Mouse (Mus musculus): ENCODE results near the gene Wwc2. TPM values are rescaled to one million over a fixed set of nuclear protein-coding genes. Genes with fewer than 3 reads are reported as not detected.

Gene Wwc2
- total and polyA plus RNA-seq, 2 experiments from 2014 or later: 5.3 to 11.2 TPM

- Histone ChIP-seq H3K27ac (no peak overlapping the region), H3K4me1 (ENCODE audit: insufficient read depth, low read length) (no peaks in the 10 kb centered on the region), H3K36me3 (ENCODE audit: insufficient read depth, low read length) (no peaks in the 10 kb centered on the region), H3K9me3 (ENCODE audit: low read length) (no peaks in the 10 kb centered on the region), H3K9ac (replicated peaks; ENCODE audit: low read length) (no peak overlapping the region), H3K4me3 (ENCODE audit: low read length) (no peak overlapping the region), H3K27me3 (ENCODE audit: insufficient read depth, low read length) (no peaks in the 10 kb centered on the region), H3K4me2 (ENCODE audit: low read depth, low read length) (0 out of 2 replicates have a peak overlapping the region, but pooled peaks have one; percentile 10)
- DNase-seq (ENCODE audit: low spot score) (no peak), ATAC-seq (no peak)
- no peak for TF ChIP-seq CTCF (IDR thresholded peaks at IDR 0.05; ENCODE audit: low read depth)
- 70% methylated on average over 25 of the region's 25 CpGs for WGBS
Observed at GRCm38 (mm10) chr8:47994618-47995274, 4.0 kb upstream of the Wwc2 start.

- under 1% methylated on average over 28 of the region's 45 CpGs for WGBS
- Histone ChIP-seq H3K27me3 (ENCODE audit: insufficient read depth, low read length) (no peaks in the 10 kb centered on the region), H3K4me2 (ENCODE audit: low read depth, low read length) (peak overlapping the region; percentile 92), H3K9ac (replicated peaks; ENCODE audit: low read length) (peak overlapping the region; percentile 93), H3K4me1 (ENCODE audit: insufficient read depth, low read length) (no peaks in the 10 kb centered on the region; the same call in 1 of the 2 replicates), H3K9me3 (ENCODE audit: low read length) (no peaks in the 10 kb centered on the region), H3K27ac (peak overlapping the region; percentile 80), H3K4me3 (ENCODE audit: low read length) (peak overlapping the region; percentile 87), H3K36me3 (ENCODE audit: insufficient read depth, low read length) (no peaks in the 10 kb centered on the region)
- TF ChIP-seq CTCF (IDR thresholded peaks at IDR 0.05; ENCODE audit: low read depth): peak; percentile 19; the same call in 1 of the 2 replicates
- ATAC-seq: peak; percentile 97
- peak; percentile 95 for DNase-seq (ENCODE audit: low spot score)
Observed at GRCm38 (mm10) chr8:47990386-47990772, 345 bp downstream of the Wwc2 start.

- ATAC-seq (peak; percentile 70), DNase-seq (ENCODE audit: low spot score) (peak; percentile 58)
- Histone ChIP-seq H3K4me1 (ENCODE audit: insufficient read depth, low read length) (no peaks in the 10 kb centered on the region; the same call in 1 of the 2 replicates), H3K4me3 (ENCODE audit: low read length) (peak overlapping the region; percentile 87), H3K9me3 (ENCODE audit: low read length) (no peaks in the 10 kb centered on the region), H3K9ac (replicated peaks; ENCODE audit: low read length) (peak overlapping the region; percentile 93), H3K27ac (peak overlapping the region; percentile 80), H3K36me3 (ENCODE audit: insufficient read depth, low read length) (no peaks in the 10 kb centered on the region), H3K4me2 (ENCODE audit: low read depth, low read length) (peak overlapping the region; percentile 92), H3K27me3 (ENCODE audit: insufficient read depth, low read length) (no peaks in the 10 kb centered on the region)
- no peak for TF ChIP-seq CTCF (IDR thresholded peaks at IDR 0.05; ENCODE audit: low read depth)
- under 1% methylated on average over 46 of the region's 66 CpGs for WGBS
Observed at GRCm38 (mm10) chr8:47989655-47990385, 904 bp downstream of the Wwc2 start.

- DNase-seq (ENCODE audit: low spot score) (no peak), ATAC-seq (no peak)
- no peaks in the 10 kb centered on the region; the same call in 1 of the 2 replicates for H3K4me1 ChIP-seq (ENCODE audit: insufficient read depth, low read length)
- TF ChIP-seq CTCF (IDR thresholded peaks at IDR 0.05; ENCODE audit: low read depth): no peak
- H3K4me3 ChIP-seq (ENCODE audit: low read length): peak overlapping the region; percentile 87
- 20% methylated on average over 8 of the region's 8 CpGs for WGBS
- no peaks in the 10 kb centered on the region for H3K9me3 ChIP-seq (ENCODE audit: low read length)
- H3K36me3 ChIP-seq (ENCODE audit: insufficient read depth, low read length): no peaks in the 10 kb centered on the region
- peak overlapping the region; percentile 92 for H3K4me2 ChIP-seq (ENCODE audit: low read depth, low read length)
- H3K9ac ChIP-seq (replicated peaks; ENCODE audit: low read length): peak overlapping the region; percentile 93
- H3K27ac ChIP-seq: no peak overlapping the region
- no peaks in the 10 kb centered on the region for H3K27me3 ChIP-seq (ENCODE audit: insufficient read depth, low read length)
Observed at GRCm38 (mm10) chr8:47989211-47989610, 1.5 kb downstream of the Wwc2 start.

- H3K9me3 ChIP-seq (ENCODE audit: low read length): no peaks in the 10 kb centered on the region
- no peak overlapping the region for H3K4me3 ChIP-seq (ENCODE audit: low read length)
- 0 out of 2 replicates have a peak overlapping the region, but pooled peaks have one; percentile 9 for H3K4me2 ChIP-seq (ENCODE audit: low read depth, low read length)
- no peaks in the 10 kb centered on the region for H3K36me3 ChIP-seq (ENCODE audit: insufficient read depth, low read length)
- no peak overlapping the region for H3K9ac ChIP-seq (replicated peaks; ENCODE audit: low read length)
- no peaks in the 10 kb centered on the region for H3K27me3 ChIP-seq (ENCODE audit: insufficient read depth, low read length)
- no peak for DNase-seq (ENCODE audit: low spot score)
- no peak for ATAC-seq
- no peak for TF ChIP-seq CTCF (IDR thresholded peaks at IDR 0.05; ENCODE audit: low read depth)
- 85% methylated on average over 15 of the region's 15 CpGs for WGBS
- H3K27ac ChIP-seq: no peak overlapping the region
- no peaks in the 10 kb centered on the region; the same call in 1 of the 2 replicates for H3K4me1 ChIP-seq (ENCODE audit: insufficient read depth, low read length)
Observed at GRCm38 (mm10) chr8:47988111-47988510, 2.6 kb downstream of the Wwc2 start.

GRCm38 (mm10) chr8:47985644-47986043, 5.1 kb downstream of the Wwc2 start:
- H3K9me3 ChIP-seq (ENCODE audit: low read length): no peaks in the 10 kb centered on the region
- no peak overlapping the region for H3K9ac ChIP-seq (replicated peaks; ENCODE audit: low read length)
- no peaks in the 10 kb centered on the region; the same call in 1 of the 2 replicates for H3K4me1 ChIP-seq (ENCODE audit: insufficient read depth, low read length)
- TF ChIP-seq CTCF (IDR thresholded peaks at IDR 0.05; ENCODE audit: low read depth): no peak
- H3K27ac ChIP-seq: no peak overlapping the region
- no peak overlapping the region for H3K4me3 ChIP-seq (ENCODE audit: low read length)
- peak overlapping the region; percentile 30; the same call in 1 of the 2 replicates for H3K4me2 ChIP-seq (ENCODE audit: low read depth, low read length)
- DNase-seq (ENCODE audit: low spot score): no peak
- WGBS: 36% methylated on average over 10 of the region's 10 CpGs
- no peaks in the 10 kb centered on the region for H3K36me3 ChIP-seq (ENCODE audit: insufficient read depth, low read length)
- no peak for ATAC-seq
- H3K27me3 ChIP-seq (ENCODE audit: insufficient read depth, low read length): no peaks in the 10 kb centered on the region

Data from hindbrain, postnatal 0 days (tissue).